Mouse (Mus musculus): ENCODE data around the gene Pih1d1. TPM values are rescaled to one million over a fixed set of nuclear protein-coding genes. Genes with fewer than 3 reads are reported as not detected.

Pih1d1 gene
- total and polyA plus RNA-seq, 2 experiments from 2014 or later: 77.1 to 104 TPM

DNA sequence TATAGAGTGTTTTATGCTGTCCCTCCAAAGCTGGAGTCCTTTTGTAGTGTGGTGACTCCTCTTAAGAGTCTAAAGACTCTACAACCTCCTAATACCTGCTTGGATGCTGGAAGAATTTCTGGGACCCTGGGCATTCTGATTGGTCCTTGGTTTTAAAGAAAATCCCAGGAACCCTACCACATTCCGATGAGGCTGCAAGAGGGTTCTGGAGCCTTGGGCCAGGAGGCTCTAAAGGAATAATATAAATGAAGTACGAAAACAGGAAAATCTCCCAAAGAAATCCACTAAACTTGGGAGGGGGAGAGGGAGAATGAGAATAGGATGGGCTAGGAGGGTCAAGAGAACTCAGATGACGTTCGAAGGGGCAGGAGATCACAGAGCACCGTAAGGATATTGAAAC is 517 bp upstream of the Pih1d1 start:
- Histone ChIP-seq H3K9me3 (ENCODE audit: low read length) (no peaks in the 10 kb centered on the region), H3K4me1 (ENCODE audit: insufficient read depth, low read length) (no peaks in the 10 kb centered on the region), H3K4me2 (ENCODE audit: low read depth, low read length, poor library complexity, severe bottlenecking) (peak overlapping the region; percentile 69), H3K36me3 (ENCODE audit: insufficient read depth, low read length) (peaks cover 12% of the 10 kb centered on the region; the same call in 1 of the 2 replicates), H3K27me3 (ENCODE audit: insufficient read depth, low read length) (no peaks in the 10 kb centered on the region), H3K9ac (replicated peaks; ENCODE audit: low read length, poor library complexity, severe bottlenecking) (peak overlapping the region; percentile 77), H3K27ac (ENCODE audit: low read depth, low read length) (peak overlapping the region; percentile 94), H3K4me3 (ENCODE audit: low read depth, low read length) (peak overlapping the region; percentile 58)
- no peak for TF ChIP-seq CTCF (IDR thresholded peaks at IDR 0.05)
- ATAC-seq (ENCODE audit: low FRiP score): no peak
- no peak for DNase-seq (ENCODE audit: low spot score)
- WGBS: 2% methylated on average over 5 of the region's 5 CpGs

DNA sequence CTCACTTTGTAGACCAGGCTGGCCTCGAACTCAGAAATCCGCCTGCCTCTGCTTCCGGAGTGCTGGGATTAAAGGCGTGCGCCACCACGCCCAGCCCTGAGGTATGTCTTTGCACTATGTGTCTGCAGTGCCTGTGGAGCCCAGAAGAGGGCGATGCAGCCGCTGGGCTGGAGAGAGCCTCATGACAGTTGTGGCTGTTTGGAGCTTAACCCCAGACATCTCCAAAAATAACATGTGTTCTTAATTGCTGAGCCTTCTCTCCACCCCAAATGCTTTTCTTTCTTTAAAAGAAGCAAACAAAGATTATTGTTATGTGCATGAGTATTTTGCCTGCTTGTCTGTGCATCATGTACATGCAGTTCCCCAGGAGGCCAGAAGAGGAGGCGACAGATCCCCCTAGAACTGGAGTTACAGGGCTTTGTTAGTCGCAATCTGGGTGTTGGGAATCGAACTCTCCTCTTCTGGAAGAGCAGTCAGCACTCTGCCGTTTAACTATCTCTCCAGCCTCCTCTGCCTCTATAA is 951 bp downstream of the Pih1d1 start:
- no peaks in the 10 kb centered on the region for H3K9me3 ChIP-seq (ENCODE audit: low read length)
- peaks cover 23% of the 10 kb centered on the region for H3K36me3 ChIP-seq (ENCODE audit: insufficient read depth, low read length)
- H3K4me1 ChIP-seq (ENCODE audit: insufficient read depth, low read length): no peaks in the 10 kb centered on the region
- H3K27ac ChIP-seq (ENCODE audit: low read depth, low read length): peak overlapping the region; percentile 94; the same call in 1 of the 2 replicates
- WGBS: 79% methylated on average over 12 of the region's 12 CpGs
- peak overlapping the region; percentile 58 for H3K4me3 ChIP-seq (ENCODE audit: low read depth, low read length)
- peak; percentile 73 for TF ChIP-seq CTCF (IDR thresholded peaks at IDR 0.05)
- DNase-seq (ENCODE audit: low spot score) (peak; percentile 46), ATAC-seq (ENCODE audit: low FRiP score) (peak; percentile 55; the same call in 1 of the 2 replicates)
- H3K9ac ChIP-seq (replicated peaks; ENCODE audit: low read length, poor library complexity, severe bottlenecking): no peak overlapping the region
- H3K27me3 ChIP-seq (ENCODE audit: insufficient read depth, low read length): no peaks in the 10 kb centered on the region
- H3K4me2 ChIP-seq (ENCODE audit: low read depth, low read length, poor library complexity, severe bottlenecking): peak overlapping the region; percentile 69

DNA sequence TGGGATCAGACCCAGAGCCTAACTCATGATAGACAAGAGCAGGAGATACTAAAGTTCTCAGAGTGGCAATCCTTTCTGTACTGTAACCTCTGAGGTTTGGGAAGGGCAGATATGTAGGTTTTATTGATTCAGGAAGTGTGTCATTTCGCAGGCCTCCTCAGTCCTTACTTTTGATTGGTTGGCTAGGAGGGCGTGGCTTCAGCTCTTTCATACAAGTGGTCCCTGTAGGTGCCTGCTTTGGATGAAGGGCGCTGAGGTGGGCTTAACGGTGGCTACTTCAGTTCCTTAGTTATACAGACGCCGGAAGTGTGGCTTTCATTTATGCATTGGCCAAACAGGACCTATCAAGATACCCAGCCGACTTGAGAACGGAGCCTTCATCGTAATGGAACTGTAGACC is 1.5 kb downstream of the Pih1d1 start:
- no peak overlapping the region for H3K4me3 ChIP-seq (ENCODE audit: low read depth, low read length)
- no peak overlapping the region for H3K27ac ChIP-seq (ENCODE audit: low read depth, low read length)
- H3K27me3 ChIP-seq (ENCODE audit: insufficient read depth, low read length): no peaks in the 10 kb centered on the region
- peak overlapping the region; percentile 69 for H3K4me2 ChIP-seq (ENCODE audit: low read depth, low read length, poor library complexity, severe bottlenecking)
- ATAC-seq (ENCODE audit: low FRiP score) (no peak), DNase-seq (ENCODE audit: low spot score) (no peak)
- no peak overlapping the region for H3K9ac ChIP-seq (replicated peaks; ENCODE audit: low read length, poor library complexity, severe bottlenecking)
- H3K9me3 ChIP-seq (ENCODE audit: low read length): no peaks in the 10 kb centered on the region
- no peaks in the 10 kb centered on the region for H3K4me1 ChIP-seq (ENCODE audit: insufficient read depth, low read length)
- TF ChIP-seq CTCF (IDR thresholded peaks at IDR 0.05): no peak
- H3K36me3 ChIP-seq (ENCODE audit: insufficient read depth, low read length): peaks cover 28% of the 10 kb centered on the region
- WGBS: 87% methylated on average over 9 of the region's 9 CpGs

DNA sequence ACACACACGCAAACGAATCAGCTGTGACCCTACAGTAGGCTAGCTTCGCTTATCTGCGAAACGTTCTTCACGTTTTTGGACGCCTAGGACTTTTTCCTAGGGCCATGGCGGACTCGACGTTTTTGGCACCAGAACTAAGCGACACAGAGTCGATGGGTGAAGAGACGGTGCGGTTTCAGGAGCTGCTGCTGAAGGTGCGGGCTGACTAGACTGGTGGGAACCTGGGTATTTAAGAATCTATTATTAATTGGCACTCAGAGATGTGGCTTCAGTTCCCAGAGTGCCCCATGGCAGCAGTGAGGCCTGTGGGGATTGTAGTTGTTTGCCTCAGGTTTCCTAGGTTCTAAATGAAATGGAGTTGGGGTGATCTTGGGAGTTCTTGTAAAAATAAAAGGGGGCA is 2.1 kb downstream of the Pih1d1 start:
- DNase-seq (ENCODE audit: low spot score) (no peak), ATAC-seq (ENCODE audit: low FRiP score) (no peak)
- no peak overlapping the region for H3K4me2 ChIP-seq (ENCODE audit: low read depth, low read length, poor library complexity, severe bottlenecking)
- no peak for TF ChIP-seq CTCF (IDR thresholded peaks at IDR 0.05)
- H3K4me1 ChIP-seq (ENCODE audit: insufficient read depth, low read length): no peaks in the 10 kb centered on the region
- H3K27me3 ChIP-seq (ENCODE audit: insufficient read depth, low read length): no peaks in the 10 kb centered on the region
- H3K4me3 ChIP-seq (ENCODE audit: low read depth, low read length): no peak overlapping the region
- peaks cover 28% of the 10 kb centered on the region for H3K36me3 ChIP-seq (ENCODE audit: insufficient read depth, low read length)
- no peak overlapping the region for H3K9ac ChIP-seq (replicated peaks; ENCODE audit: low read length, poor library complexity, severe bottlenecking)
- no peak overlapping the region for H3K27ac ChIP-seq (ENCODE audit: low read depth, low read length)
- no peaks in the 10 kb centered on the region for H3K9me3 ChIP-seq (ENCODE audit: low read length)
- WGBS: 95% methylated on average over 15 of the region's 15 CpGs

DNA sequence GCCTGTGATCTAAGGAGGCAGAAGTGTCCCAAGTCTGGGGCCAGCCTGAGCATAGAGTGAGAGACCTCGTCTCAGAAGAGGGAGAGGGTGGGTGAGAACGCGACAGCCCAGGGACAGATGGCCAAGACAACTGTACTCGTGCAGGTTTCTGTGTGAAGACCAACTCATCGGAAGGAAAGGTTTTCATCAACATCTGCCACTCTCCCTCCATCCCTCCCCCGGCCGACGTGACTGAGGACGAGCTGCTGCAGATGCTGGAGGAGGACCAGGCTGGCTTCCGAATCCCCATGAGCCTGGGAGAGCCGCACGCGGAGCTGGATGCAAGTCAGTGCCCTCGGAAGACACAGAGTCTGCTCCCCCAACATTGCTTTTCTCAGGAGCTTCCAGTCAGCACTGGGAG is 3.4 kb downstream of the Pih1d1 start:
- ATAC-seq (ENCODE audit: low FRiP score) (no peak), DNase-seq (ENCODE audit: low spot score) (no peak)
- 87% methylated on average over 14 of the region's 14 CpGs for WGBS

DNA sequence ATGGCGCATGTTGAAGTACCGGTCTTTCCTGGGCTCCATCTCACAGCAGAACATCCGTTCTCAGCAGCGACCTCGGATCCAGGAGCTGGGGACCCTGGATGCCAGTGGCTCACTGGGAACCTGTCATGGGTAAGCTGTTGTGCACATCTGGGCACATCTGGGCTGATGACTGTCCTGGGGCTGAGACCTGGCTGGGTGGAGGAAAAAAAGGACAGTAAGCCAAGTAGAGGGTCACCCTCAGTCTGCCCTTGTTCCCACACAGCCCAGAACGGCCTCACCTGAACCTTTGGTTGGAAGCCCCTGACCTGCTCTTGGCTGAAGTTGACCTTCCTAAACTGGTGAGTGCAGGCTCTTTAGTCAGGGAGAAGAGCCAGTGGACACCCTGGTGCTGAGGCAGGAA is 4.9 kb downstream of the Pih1d1 start:
- ATAC-seq (ENCODE audit: low FRiP score) (no peak), DNase-seq (ENCODE audit: low spot score) (no peak)
- Histone ChIP-seq H3K27ac (ENCODE audit: low read depth, low read length) (no peak overlapping the region), H3K4me3 (ENCODE audit: low read depth, low read length) (no peak overlapping the region), H3K4me2 (ENCODE audit: low read depth, low read length, poor library complexity, severe bottlenecking) (no peak overlapping the region), H3K27me3 (ENCODE audit: insufficient read depth, low read length) (peaks cover 3% of the 10 kb centered on the region; the same call in 1 of the 2 replicates), H3K9me3 (ENCODE audit: low read length) (no peaks in the 10 kb centered on the region), H3K4me1 (ENCODE audit: insufficient read depth, low read length) (peaks cover 8% of the 10 kb centered on the region; the same call in 1 of the 2 replicates), H3K9ac (replicated peaks; ENCODE audit: low read length, poor library complexity, severe bottlenecking) (no peak overlapping the region), H3K36me3 (ENCODE audit: insufficient read depth, low read length) (peaks cover 28% of the 10 kb centered on the region)
- TF ChIP-seq CTCF (IDR thresholded peaks at IDR 0.05): no peak
- 92% methylated on average over 6 of the region's 6 CpGs for WGBS

More for the DNA sequence above, 3.4 kb downstream of the Pih1d1 start:
- Histone ChIP-seq H3K9ac (replicated peaks; ENCODE audit: low read length, poor library complexity, severe bottlenecking) (no peak overlapping the region), H3K27ac (ENCODE audit: low read depth, low read length) (no peak overlapping the region), H3K4me2 (ENCODE audit: low read depth, low read length, poor library complexity, severe bottlenecking) (no peak overlapping the region), H3K27me3 (ENCODE audit: insufficient read depth, low read length) (no peaks in the 10 kb centered on the region), H3K4me3 (ENCODE audit: low read depth, low read length) (no peak overlapping the region), H3K4me1 (ENCODE audit: insufficient read depth, low read length) (0 out of 2 replicates have a peak, but pooled peaks cover 3% of the 10 kb centered on the region), H3K36me3 (ENCODE audit: insufficient read depth, low read length) (peaks cover 28% of the 10 kb centered on the region), H3K9me3 (ENCODE audit: low read length) (no peaks in the 10 kb centered on the region)
- TF ChIP-seq CTCF (IDR thresholded peaks at IDR 0.05): no peak
